Mouse (Mus musculus) kidney, postnatal 0 days (tissue): ENCODE measurements around the gene Samd14. TPM values are rescaled to one million over a fixed set of nuclear protein-coding genes. Genes with fewer than 3 reads are reported as not detected.
"Not testable (repeated sequence)": the region's sequence is repeated elsewhere in the genome, so short reads cannot be mapped to it uniquely, and the experiment has no call there.

ENCODE experiments used
- ATAC-seq: fragments of 200-750 bp; cut with Nextera tagmentation; replicated peaks from 2 replicates; pipeline ENCODE4 v1.8.0; 2017; ENCODE audit warnings: low read depth, moderate number of reproducible peaks, moderate TSS enrichment, moderate library complexity; ENCODE audit not compliant: low FRiP score
- DNase-seq: peaks from one replicate; pipeline ENCODE4 v3.0.0-alpha.2; 2016; ENCODE audit warnings: low spot score
- H3K27ac ChIP-seq: fragments of 300-500 bp; sonication (generic); 2 replicates; pipeline ENCODE4 v1.5.1; 2014; ENCODE audit warnings: mild to moderate bottlenecking
- H3K27me3 ChIP-seq: fragments of 300-500 bp; sonication (generic); 2 replicates; pipeline ENCODE4 v1.6.1; 2014; ENCODE audit warnings: low read length, mixed read lengths; ENCODE audit not compliant: insufficient read depth
- H3K36me3 ChIP-seq: fragments of 300-500 bp; sonication (generic); 2 replicates; pipeline ENCODE4 v1.6.1; 2014; ENCODE audit warnings: low read length, mixed read lengths; ENCODE audit not compliant: insufficient read depth
- H3K4me1 ChIP-seq: fragments of 300-500 bp; sonication (generic); replicated peaks from 2 replicates; pipeline ENCODE4 v1.6.1; 2014; ENCODE audit warnings: antibody characterized with exemption, low read length, mixed read lengths; ENCODE audit not compliant: insufficient read depth
- H3K4me2 ChIP-seq: fragments of 300-500 bp; sonication (generic); 2 replicates; pipeline ENCODE4 v1.6.1; 2014; ENCODE audit warnings: mild to moderate bottlenecking, low read length, moderate library complexity, mixed read lengths
- H3K4me3 ChIP-seq: fragments of 300-500 bp; sonication (generic); replicated peaks from 2 replicates; pipeline ENCODE4 v1.5.1; 2014; ENCODE audit warnings: low read depth, low read length
- H3K9ac ChIP-seq: fragments of 300-500 bp; sonication (generic); 2 replicates; pipeline ENCODE4 v1.6.1; 2014; ENCODE audit warnings: low read depth, low read length
- H3K9me3 ChIP-seq: fragments of 300-500 bp; sonication (generic); replicated peaks from 2 replicates; pipeline ENCODE4 v1.6.1; 2016; ENCODE audit warnings: low read length, inconsistent platforms, mixed read lengths
- CTCF ChIP-seq: IDR thresholded peaks from 2 replicates; pipeline ENCODE4 v1.5.1; 2016; ENCODE audit warnings: antibody characterized with exemption, low read depth, mild to moderate bottlenecking, moderate library complexity
- WGBS: fragments of 180-500 bp; shearing (Covaris S2); extraction: QIAGEN DNeasy Blood & Tissue Kit; methylation state at CpG from one replicate; pipeline ENCODE4 v1.1.7; 2014; 5-methylcytosine and 5-hydroxymethylcytosine counted together
- polyA plus RNA-seq: library from polyadenylated mRNA; unstranded; fragments of >200 nt; fragmentation: Nextera tagmentation; extraction: Ambion mirVana; gene quantifications from 2 replicates; pipeline ENCODE4 v1.2.1, GENCODE M21; 2015

Gene Samd14
- polyA plus RNA-seq: 13.1 and 14.5 TPM in 2 replicates

- under 1% methylated on average over 30 of the region's 32 CpGs for WGBS
- DNase-seq (peak; percentile 90), ATAC-seq (peak; percentile 27)
- Histone ChIP-seq H3K4me2 (peak within 1 kb of the TSS; percentile 90), H3K4me1 (peaks cover 28% of the 10 kb centered on the region), H3K4me3 (peak within 1 kb of the TSS; percentile 66), H3K27ac (peak within 1 kb of the TSS; percentile 87), H3K9me3 (no peaks in the 10 kb centered on the region), H3K27me3 (no peaks in the 10 kb centered on the region), H3K36me3 (0 out of 2 replicates have a peak, but pooled peaks cover 5% of the 10 kb centered on the region), H3K9ac (peak within 1 kb of the TSS; percentile 72)
- TF ChIP-seq CTCF: no peak
Observed at GRCm38 (mm10) chr11:95009629-95010014, at the start of gene Samd14. Gene Samd14, plus strand, starts transcription at chr11:95009879.

DNA sequence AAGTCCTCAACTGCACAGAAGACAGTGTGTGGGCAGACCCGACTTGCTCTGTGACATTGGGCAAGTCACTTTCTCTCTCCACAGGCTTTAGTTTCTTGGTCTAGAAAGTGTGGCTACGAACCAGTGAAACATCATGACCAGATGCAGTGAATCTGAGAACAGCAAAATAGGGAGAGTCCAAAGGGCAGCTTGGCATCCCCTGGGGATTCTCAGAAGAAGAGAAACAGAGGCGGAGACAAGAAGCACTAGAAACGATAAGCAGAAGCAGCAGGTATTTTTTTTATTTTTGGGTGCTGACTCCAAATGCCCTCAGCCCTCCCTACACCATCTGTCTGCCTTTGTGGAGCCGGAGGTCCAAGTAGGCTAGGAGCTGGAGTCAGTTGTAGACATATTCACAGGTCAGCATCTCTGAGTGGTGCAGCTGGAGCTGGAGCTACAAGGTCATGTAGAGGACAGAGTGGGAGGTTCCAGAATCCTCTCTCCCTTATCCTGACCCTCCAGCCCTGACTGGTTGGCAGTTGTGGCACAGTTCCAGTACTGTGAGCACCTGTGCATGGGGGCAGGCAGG, 47.1 kb upstream of the Samd14 start:
- H3K27ac ChIP-seq: no peak overlapping the region
- WGBS: 63% methylated on average over 5 of the region's 5 CpGs
- no peak for DNase-seq
- no peaks in the 10 kb centered on the region for H3K36me3 ChIP-seq
- no peaks in the 10 kb centered on the region; the same call in none of the 2 replicates for H3K4me1 ChIP-seq
- ATAC-seq: peak; percentile 43
- no peak overlapping the region for H3K4me3 ChIP-seq
- no peak overlapping the region for H3K9ac ChIP-seq
- no peak for TF ChIP-seq CTCF
- no peaks in the 10 kb centered on the region for H3K27me3 ChIP-seq
- H3K4me2 ChIP-seq: no peak overlapping the region
- H3K9me3 ChIP-seq: no peaks in the 10 kb centered on the region

GRCm38 (mm10) chr11:94967419-94967818, 42.3 kb upstream of the Samd14 start, which contains the start of gene Hils1:
Gene Hils1, plus strand, starts transcription at chr11:94967593.
- TF ChIP-seq CTCF: peak; percentile 16; the same call in 1 of the 2 replicates
- ATAC-seq: no peak
- Histone ChIP-seq H3K27me3 (no peaks in the 10 kb centered on the region), H3K9me3 (no peaks in the 10 kb centered on the region), H3K4me2 (no peak within 1 kb of the TSS), H3K4me1 (no peaks in the 10 kb centered on the region; the same call in 1 of the 2 replicates), H3K9ac (no peak within 1 kb of the TSS), H3K4me3 (no peak within 1 kb of the TSS), H3K27ac (no peak within 1 kb of the TSS), H3K36me3 (no peaks in the 10 kb centered on the region)
- DNase-seq: no peak
- WGBS: 45% methylated on average over 4 of the region's 4 CpGs

DNA sequence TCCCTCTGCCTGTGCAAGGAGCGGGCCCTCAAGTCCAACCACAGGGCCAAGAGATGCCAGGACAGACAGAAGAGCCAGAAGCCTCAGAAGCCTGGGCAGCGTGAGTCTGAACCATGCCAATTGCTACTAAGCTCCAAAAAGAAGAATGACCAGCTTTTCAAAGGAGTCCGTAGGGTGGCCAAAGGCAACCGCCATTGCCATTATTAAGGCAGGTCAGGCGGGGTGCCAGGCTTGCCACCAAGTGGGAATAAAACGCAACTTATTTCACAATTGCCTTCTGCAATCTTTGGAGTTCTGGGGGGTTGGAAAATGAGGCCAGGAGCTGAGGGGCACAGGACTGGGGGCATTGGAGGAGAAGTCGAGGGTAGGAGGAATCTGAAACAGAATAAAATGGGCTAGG, 41.5 kb upstream of the Samd14 start:
- Histone ChIP-seq H3K9me3 (no peaks in the 10 kb centered on the region), H3K4me2 (no peak overlapping the region), H3K36me3 (no peaks in the 10 kb centered on the region), H3K27ac (no peak overlapping the region), H3K4me1 (no peaks in the 10 kb centered on the region), H3K9ac (no peak overlapping the region), H3K4me3 (no peak overlapping the region), H3K27me3 (no peaks in the 10 kb centered on the region)
- no peak for DNase-seq
- ATAC-seq: no peak
- WGBS: 82% methylated on average over 7 of the region's 7 CpGs
- no peak for TF ChIP-seq CTCF

DNA sequence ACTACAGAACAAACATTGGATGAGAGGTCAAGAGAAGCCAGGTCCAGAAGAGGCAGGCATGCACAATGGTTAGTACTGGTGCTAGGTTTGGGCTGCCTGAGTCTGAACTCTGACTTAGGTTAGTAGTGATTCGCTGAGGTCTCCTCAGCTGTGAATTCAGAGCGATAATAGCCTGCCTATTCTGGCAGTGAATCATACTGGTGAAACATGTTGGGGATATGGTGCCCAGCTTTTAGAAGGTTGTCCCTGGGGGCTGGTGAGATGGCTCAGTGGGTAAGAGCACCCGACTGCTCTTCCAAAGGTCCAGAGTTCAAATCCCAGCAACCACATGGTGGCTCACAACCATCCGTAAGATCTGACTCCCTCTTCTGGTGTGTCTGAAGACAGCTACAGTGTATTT, 40.0 kb upstream of the Samd14 start:
- not testable (repeated sequence) for H3K27ac ChIP-seq, H3K4me2 ChIP-seq, H3K4me1 ChIP-seq, H3K9me3 ChIP-seq, H3K27me3 ChIP-seq, DNase-seq, H3K4me3 ChIP-seq, ATAC-seq, H3K9ac ChIP-seq, H3K36me3 ChIP-seq
- WGBS: 93% methylated on average over 4 of the region's 4 CpGs

DNA sequence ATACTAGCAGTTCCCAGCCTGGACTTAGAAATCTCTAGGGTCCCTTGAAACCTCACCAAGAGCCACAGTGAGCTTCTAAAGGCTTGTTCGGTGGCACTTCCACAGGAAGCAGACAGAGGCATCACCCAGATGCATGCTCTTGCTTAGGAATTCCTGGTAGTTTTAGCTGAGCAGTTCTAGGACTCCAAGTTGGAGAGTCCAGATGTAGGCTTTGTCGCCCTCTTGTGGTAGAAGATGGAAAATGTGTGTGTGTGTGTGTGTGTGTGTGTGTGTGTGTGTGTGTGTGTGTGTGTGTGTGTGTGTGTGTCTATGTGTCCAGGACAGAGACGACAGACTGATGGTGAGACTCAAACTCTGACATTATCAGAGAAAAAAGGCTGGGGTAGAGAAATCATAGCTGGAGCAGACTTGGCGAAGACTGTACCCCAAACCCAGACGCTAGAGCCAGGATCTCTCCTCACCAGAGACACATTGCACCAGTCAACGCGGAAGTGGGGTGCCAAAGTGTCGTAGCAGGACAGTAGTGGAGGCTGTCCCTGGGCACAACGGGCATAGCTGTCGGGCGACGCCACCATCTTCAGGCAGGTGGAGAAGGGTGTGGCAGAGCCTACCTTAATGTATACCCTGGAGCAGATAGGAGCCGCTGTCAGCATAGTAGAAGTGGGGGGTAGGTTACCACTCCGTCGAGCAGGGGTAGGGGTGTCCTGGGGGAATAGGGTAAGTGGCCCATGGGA, 39.3 kb upstream of the Samd14 start:
- H3K4me1 ChIP-seq: no peaks in the 10 kb centered on the region
- no peaks in the 10 kb centered on the region for H3K36me3 ChIP-seq
- H3K4me2 ChIP-seq: no peak overlapping the region
- no peak overlapping the region for H3K4me3 ChIP-seq
- peak; percentile 95 for TF ChIP-seq CTCF
- no peaks in the 10 kb centered on the region for H3K9me3 ChIP-seq
- no peak overlapping the region for H3K9ac ChIP-seq
- ATAC-seq (0 out of 2 replicates have a peak, but pooled peaks have one; percentile 37), DNase-seq (peak; percentile 88)
- no peak overlapping the region for H3K27ac ChIP-seq
- 62% methylated on average over 15 of the region's 15 CpGs for WGBS
- H3K27me3 ChIP-seq: no peaks in the 10 kb centered on the region
